Mouse (Mus musculus) hematopoietic stem cell, adult 5-6 weeks (primary cell): ENCODE results near the gene Wdr17. TPM values are rescaled to one million over a fixed set of nuclear protein-coding genes. Genes with fewer than 3 reads are reported as not detected.
A peak's percentile ranks its signal among the peaks of the same experiment; 100 is the strongest.
"Not testable (repeated sequence)": the region's sequence is repeated elsewhere in the genome, so short reads cannot be mapped to it uniquely, and the experiment has no call there.

Experiments
- ATAC-seq, 2 experiments: fragments of 125-278 bp in 1 of 2; replicated peaks in 1 of 2; 2 replicates each; pipeline ENCODE4 v1.8.0; 2016 to 2017; ENCODE audit warnings: inconsistent platforms in 2 of 2, mild to moderate bottlenecking in 2 of 2, moderate number of reproducible peaks in 2 of 2, low read depth in 1 of 2, moderate TSS enrichment in 1 of 2; ENCODE audit not compliant: low FRiP score in 2 of 2, poor library complexity in 2 of 2, severe bottlenecking in 2 of 2, insufficient read depth in 1 of 2, low TSS enrichment in 1 of 2
- total RNA-seq: library from RNA; stranded (forward); fragments of 172-1452, 232-1000 nt; gene quantifications from 2 replicates; pipeline ENCODE4 v1.2.3, GENCODE M21; 2017

Gene Wdr17
- total RNA-seq, 1 experiment from 2014 or later = 1.3 TPM

GRCm38 (mm10) chr8:54660675-54661074 lies 226.3 kb downstream of the Wdr17 start:
- peak; percentile 89 to 96 for ATAC-seq

- no peak for ATAC-seq
Observed at GRCm38 (mm10) chr8:54659703-54660102, 227.3 kb downstream of the Wdr17 start.

- ATAC-seq = no peak
Observed at GRCm38 (mm10) chr8:54638634-54639033, 248.3 kb downstream of the Wdr17 start.

GRCm38 (mm10) chr8:54616710-54617109 lies 270.3 kb downstream of the Wdr17 start:
- ATAC-seq = not testable (repeated sequence)

GRCm38 (mm10) chr8:54610238-54610637 lies 276.7 kb downstream of the Wdr17 start:
- ATAC-seq = no peak

GRCm38 (mm10) chr8:54609336-54609735 lies 277.6 kb downstream of the Wdr17 start:
- ATAC-seq = no peak

GRCm38 (mm10) chr8:54603440-54603839 lies 283.5 kb downstream of the Wdr17 start:
- peak; percentile 69 to 94 for ATAC-seq

- peak in 1 of 2 experiments; percentile 25; a peak in 2 of 4 replicates for ATAC-seq
Observed at GRCm38 (mm10) chr8:54600671-54601251, 286.2 kb downstream of the Wdr17 start, which contains the start of gene Spata4. Gene Spata4, plus strand, starts transcription at chr8:54600781.

GRCm38 (mm10) chr8:54597386-54597785 lies 289.6 kb downstream of the Wdr17 start:
- ATAC-seq = no peak

- ATAC-seq = no peak
Observed at GRCm38 (mm10) chr8:54596940-54597339, 290.0 kb downstream of the Wdr17 start.

GRCm38 (mm10) chr8:54596051-54596450 lies 290.9 kb downstream of the Wdr17 start:
- no peak for ATAC-seq

GRCm38 (mm10) chr8:54594634-54595033 lies 292.4 kb downstream of the Wdr17 start:
- ATAC-seq = no peak

GRCm38 (mm10) chr8:54582886-54583285 lies 304.1 kb downstream of the Wdr17 start:
- peak; percentile 71 to 90 for ATAC-seq

- no peak for ATAC-seq
Observed at GRCm38 (mm10) chr8:54581436-54581835, 305.5 kb downstream of the Wdr17 start.

Other genes starting within 250 kb of the Wdr17 start
- gene Gpm6a, start 67.7 kb upstream of the Wdr17 start, total RNA-seq = not detected in 2 replicates